Mouse (Mus musculus) liver, embryonic 14.5 days (tissue): ENCODE data around the gene Gsn.

Source experiments
- CTCF ChIP-seq: IDR thresholded peaks from 2 replicates; pipeline ENCODE4 v1.5.1; 2016; ENCODE audit warnings: antibody characterized with exemption, low read depth, control low read depth
- EP300 ChIP-seq: IDR thresholded peaks from 2 replicates; pipeline ENCODE4 v1.6.1; 2016; ENCODE audit warnings: antibody characterized with exemption, low read depth

DNA sequence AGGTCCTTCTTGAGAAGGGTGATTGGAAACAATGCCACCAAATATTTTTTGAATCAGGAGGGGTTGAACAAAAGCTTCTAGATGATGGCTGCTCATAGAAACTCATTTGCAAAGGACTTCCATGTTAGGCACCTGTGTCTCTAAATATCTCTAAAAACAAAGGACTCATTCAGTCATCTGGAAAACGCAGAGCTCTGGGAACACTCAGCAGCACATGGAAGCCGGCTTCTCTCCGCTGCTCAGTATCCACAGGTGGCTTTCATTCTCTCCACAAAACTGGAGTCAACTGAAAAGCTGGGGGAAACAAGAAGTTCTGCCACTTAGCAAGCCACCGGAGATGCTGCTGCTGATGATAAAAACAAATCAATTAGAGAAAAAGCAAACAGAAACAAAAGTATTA, 28.0 kb upstream of the Gsn start:
- TF ChIP-seq CTCF (no peak), EP300 (no peak)
